Mouse (Mus musculus): ENCODE measurements around the gene Mrps18a.
A peak's percentile ranks its signal among the peaks of the same experiment; 100 is the strongest.

DNA sequence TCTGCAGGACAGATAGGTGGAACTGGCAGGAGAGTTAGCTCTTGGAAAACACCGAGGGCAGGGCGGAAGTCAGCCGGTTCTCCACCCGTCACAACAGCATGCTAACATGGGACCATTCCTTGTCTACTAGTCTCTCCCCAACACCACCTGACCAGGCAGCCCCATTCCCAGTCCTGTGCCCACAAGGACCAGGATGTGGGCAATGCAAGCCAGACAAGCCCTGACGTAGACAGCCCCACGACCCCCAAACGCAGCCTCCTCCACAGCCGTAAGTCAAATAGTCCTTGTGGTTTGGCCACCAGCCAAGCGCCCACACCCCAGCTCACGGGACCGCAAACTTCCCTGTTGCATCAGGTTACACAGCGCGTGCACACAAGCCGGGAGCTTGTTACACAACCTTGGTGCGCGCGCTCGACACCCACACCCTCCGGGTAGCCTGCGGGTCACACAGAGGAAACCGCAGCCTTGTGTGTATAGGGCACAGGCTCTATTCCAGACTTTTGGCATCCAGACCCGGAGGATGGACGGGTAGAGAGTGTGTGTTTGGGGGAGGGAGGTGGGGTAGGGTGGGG, 37.0 kb upstream of the Mrps18a start:
- TF ChIP-seq RAD21 (IDR thresholded peaks at IDR 0.05; ENCODE audit: low read depth, low read length) (no peak), MAFK (IDR thresholded peaks at IDR 0.05; ENCODE audit: insufficient replicate concordance, low read length) (no peak), MYC (IDR thresholded peaks at IDR 0.05; ENCODE audit: low read depth, low read length) (no peak), POLR2A (IDR thresholded peaks at IDR 0.05; ENCODE audit: low read depth, low read length) (no peak), JUND (conservative IDR thresholded peaks at IDR 0.05; ENCODE audit: low read depth, low read length) (no peak), CTCF (conservative IDR thresholded peaks at IDR 0.05 in 1 of 2, IDR thresholded peaks at IDR 0.05 in 1 of 2; ENCODE audit: low read depth in 2 of 2, low read length in 2 of 2) (no peak), ETS1 (conservative IDR thresholded peaks at IDR 0.05; ENCODE audit: low read depth, low read length) (peak; percentile 88), ZMIZ1 (IDR thresholded peaks at IDR 0.05; ENCODE audit: low read depth, low read length) (no peak), PAX5 (IDR thresholded peaks at IDR 0.05; ENCODE audit: low read length) (no peak), EP300 (IDR thresholded peaks at IDR 0.05; ENCODE audit: low read length) (peak; percentile 55)

Data from CH12.LX (cell line).